Mouse (Mus musculus): ENCODE results near the gene 1700020A23Rik.

GRCm38 (mm10) chr2:130449794-130450433 is 44.9 kb downstream of the 1700020A23Rik start, which contains the start of gene Ptpra:
- TF ChIP-seq CHD2 (IDR thresholded peaks at IDR 0.05; ENCODE audit: low read length) (no peak), CTCF (IDR thresholded peaks at IDR 0.05 in 2 of 3, conservative IDR thresholded peaks at IDR 0.05 in 1 of 3; ENCODE audit: control insufficient read depth in 1 of 3, insufficient read depth in 1 of 3, low read depth in 2 of 3, low read length in 3 of 3, poor library complexity in 1 of 3, severe bottlenecking in 1 of 3) (no peak), POLR2AphosphoS5 (IDR thresholded peaks at IDR 0.05; ENCODE audit: borderline replicate concordance, low read depth, low read length) (no peak), KAT2A (conservative IDR thresholded peaks at IDR 0.05; ENCODE audit: low read depth, low read length) (no peak; the same call in 1 of the 2 replicates), NRF1 (IDR thresholded peaks at IDR 0.05; ENCODE audit: insufficient read depth, low read depth, low read length, poor library complexity, severe bottlenecking) (peak; percentile 68), MAX (IDR thresholded peaks at IDR 0.05; ENCODE audit: low read length) (peak; percentile 43; the same call in 1 of the 2 replicates), ZNF384 (IDR thresholded peaks at IDR 0.05; ENCODE audit: low read depth, low read length) (no peak), MYC (IDR thresholded peaks at IDR 0.05; ENCODE audit: low read depth, low read length) (no peak), POLR2A (IDR thresholded peaks at IDR 0.05; ENCODE audit: control insufficient read depth in 1 of 2, insufficient read depth in 1 of 2, low read depth in 1 of 2, low read length in 2 of 2, poor library complexity in 1 of 2) (peak; percentile 81 to 93), ELF1 (IDR thresholded peaks at IDR 0.05; ENCODE audit: low read depth, low read length) (0 out of 2 replicates have a peak, but pooled peaks have one; percentile 9)

All from MEL (cell line).